ENCODE assay signal across 18 mouse cellular contexts in the genomic region with DNA sequence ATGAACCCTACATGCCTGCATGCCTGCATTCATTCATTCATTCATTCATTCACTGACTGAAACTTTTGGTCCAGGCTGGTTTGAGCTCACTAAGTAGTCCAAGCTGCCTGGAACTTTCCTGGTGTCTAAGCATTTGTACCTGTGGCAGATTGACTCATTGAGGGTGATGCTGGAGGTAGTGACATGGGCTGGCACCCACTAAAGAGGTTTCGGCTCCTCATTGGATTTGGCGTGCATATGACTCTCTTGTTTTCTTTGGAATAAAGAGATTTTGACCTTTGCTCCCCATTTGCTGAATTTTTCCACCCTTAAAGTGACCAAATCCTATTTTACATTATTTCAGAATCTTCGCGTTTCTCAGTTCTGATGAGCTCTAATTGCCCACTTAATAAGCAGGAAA.
"Had no signal": no experiment of that assay in that cellular context is flagged by ENCODE, and none has a peak within 500 bp of the region (broad histone marks: within the 10 kb centered on the region; RNA-seq: fewer than 3 reads in every experiment).

No protein-coding gene starts in this region.

- H3K4me1 ChIP-seq: midbrain, embryonic 12.5 days had no signal

- H3K9ac ChIP-seq: liver, embryonic 15.5 days; lung, embryonic 14.5 days; midbrain, embryonic 12.5 days; neural tube, embryonic 13.5 days; neural tube, embryonic 15.5 days had no signal

- H3K4me3 ChIP-seq: liver, embryonic 15.5 days; midbrain, embryonic 12.5 days; myocyte; neural tube, embryonic 13.5 days; neural tube, embryonic 15.5 days had no signal

- H3K9me3 ChIP-seq: liver, embryonic 15.5 days; midbrain, embryonic 12.5 days; neural tube, embryonic 13.5 days; neural tube, embryonic 15.5 days had no signal

- H3K27me3 ChIP-seq: liver, embryonic 15.5 days; midbrain, embryonic 12.5 days; neural tube, embryonic 13.5 days; neural tube, embryonic 15.5 days had no signal

- H3K27ac ChIP-seq: liver, embryonic 15.5 days; midbrain, embryonic 12.5 days; neural tube, embryonic 13.5 days; neural tube, embryonic 15.5 days had no signal

- H3K4me2 ChIP-seq: liver, embryonic 15.5 days; lung, embryonic 14.5 days; midbrain, embryonic 12.5 days; neural tube, embryonic 13.5 days; neural tube, embryonic 15.5 days had no signal

- ATAC-seq: midbrain, embryonic 16.5 days had no signal

- DNase-seq: lung, embryonic 14.5 days; lung, postnatal 10 days; lung, postnatal 4 days; midbrain, embryonic 14.5 days; retina, postnatal 1 day; right cerebral cortex, adult 18-20 months; right cerebral cortex, postnatal 25 days; right cerebral cortex, postnatal 4 days; spleen, adult 18-20 months; thymus, adult 18-20 months; thymus, postnatal 14 days; thymus, postnatal 36 days had no signal
